In genomic region chr11:16315097-16315496, GRCm38 (mm10) we compare ENCODE assay signal across 23 mouse cellular contexts. TPM values are rescaled to one million over a fixed set of nuclear protein-coding genes. Genes with fewer than 3 reads are reported as not detected.
A peak's percentile ranks its signal among the peaks of the same experiment; 100 is the strongest.
DNase-seq lines count a peak whose midpoint lies in the region; ATAC-seq and TF ChIP-seq lines count a peak whose summit lies in the region.
"Had no signal": no experiment of that assay in that cellular context is flagged by ENCODE, and none has a peak within 500 bp of the region (broad histone marks: within the 10 kb centered on the region; RNA-seq: fewer than 3 reads in every experiment).

No protein-coding gene starts in this region.

- H3K27me3 ChIP-seq in hindbrain, embryonic 13.5 days = no peaks in the 10 kb centered on the region
- no peaks in the 10 kb centered on the region for H3K27me3 ChIP-seq in hindbrain, embryonic 11.5 days (ENCODE audit: control insufficient read depth, insufficient read depth, low read length)
- no peaks in the 10 kb centered on the region for H3K27me3 ChIP-seq in hindbrain, postnatal 0 days (ENCODE audit: insufficient read depth, low read length)
- H3K27me3 ChIP-seq: embryonic facial prominence, embryonic 13.5 days; forebrain, embryonic 12.5 days; heart, embryonic 15.5 days had no signal

- intact Hi-C loops in left cerebral cortex, postnatal 25 days (cut with DNase I) = no loop called here

- no peak for TF ChIP-seq POLR2A in brain, embryonic 14.5 days (IDR thresholded peaks at IDR 0.05; ENCODE audit: borderline replicate concordance, extremely low read depth, insufficient read depth, insufficient read length, poor library complexity, severe bottlenecking)

- H3K4me1 ChIP-seq in hindbrain, embryonic 13.5 days (replicated peaks) = no peaks in the 10 kb centered on the region
- no peaks in the 10 kb centered on the region for H3K4me1 ChIP-seq in hindbrain, embryonic 11.5 days (replicated peaks; ENCODE audit: control insufficient read depth, insufficient read depth, low read length)
- H3K4me1 ChIP-seq in hindbrain, postnatal 0 days (ENCODE audit: insufficient read depth, low read length) = no peaks in the 10 kb centered on the region
- H3K4me1 ChIP-seq: embryonic facial prominence, embryonic 13.5 days; forebrain, embryonic 12.5 days; heart, embryonic 15.5 days had no signal

- H3K4me2 ChIP-seq in hindbrain, embryonic 13.5 days = no peak overlapping the region
- no peak overlapping the region for H3K4me2 ChIP-seq in hindbrain, embryonic 11.5 days (replicated peaks; ENCODE audit: low read depth, low read length)
- no peak overlapping the region for H3K4me2 ChIP-seq in hindbrain, postnatal 0 days (ENCODE audit: low read depth, low read length)
- H3K4me2 ChIP-seq: embryonic facial prominence, embryonic 13.5 days; forebrain, embryonic 12.5 days; heart, embryonic 11.5 days; heart, embryonic 15.5 days had no signal

- DNase-seq in hindbrain, embryonic 11.5 days (ENCODE audit: low spot score) = no peak
- peak; percentile 29 for DNase-seq in ES-CJ7 (ENCODE audit: low read depth, low spot score)
- peak; percentile 51 for DNase-seq in brain, embryonic 14.5 days (ENCODE audit: low read depth)
- peak; percentile 24 for DNase-seq in hindbrain, postnatal 0 days (ENCODE audit: low spot score)
- no peak for DNase-seq in spleen, adult 12 weeks (ENCODE audit: low spot score)
- no peak for DNase-seq in left cerebral cortex, postnatal 25 days (ENCODE audit: low spot score in 2 of 2)
- DNase-seq in urinary bladder, adult 2 months (ENCODE audit: low spot score) = no peak
- DNase-seq: adrenal gland, postnatal 10 days; cerebellum, adult 18-20 months; cerebellum, adult 9-11 months; cerebellum, postnatal 36 days; gastrocnemius, postnatal 10 days; heart, adult 18-20 months; heart, postnatal 14 days had no signal

- ATAC-seq in hindbrain, embryonic 13.5 days (ENCODE audit: low FRiP score) = peak; percentile 87
- no peak for ATAC-seq in hindbrain, embryonic 11.5 days (ENCODE audit: low FRiP score)
- peak; percentile 56; the same call in 1 of the 2 replicates for ATAC-seq in hindbrain, postnatal 0 days
- ATAC-seq: forebrain, embryonic 16.5 days; Patski had no signal

- no peaks in the 10 kb centered on the region for H3K9me3 ChIP-seq in hindbrain, embryonic 13.5 days
- H3K9me3 ChIP-seq in hindbrain, embryonic 11.5 days (ENCODE audit: control insufficient read depth, low read length) = no peaks in the 10 kb centered on the region
- H3K9me3 ChIP-seq in hindbrain, postnatal 0 days (ENCODE audit: low read length) = no peaks in the 10 kb centered on the region
- H3K9me3 ChIP-seq: embryonic facial prominence, embryonic 13.5 days; forebrain, embryonic 12.5 days; heart, embryonic 15.5 days had no signal

- no peak for TF ChIP-seq CTCF in brain, embryonic 14.5 days (IDR thresholded peaks at IDR 0.05; ENCODE audit: borderline replicate concordance, extremely low read depth, insufficient read depth, insufficient read length)
- TF ChIP-seq CTCF in hindbrain, postnatal 0 days (IDR thresholded peaks at IDR 0.05; ENCODE audit: low read depth) = no peak

- H3K36me3 ChIP-seq in hindbrain, embryonic 13.5 days = no peaks in the 10 kb centered on the region
- H3K36me3 ChIP-seq in hindbrain, embryonic 11.5 days (ENCODE audit: control insufficient read depth, insufficient read depth, low read length) = no peaks in the 10 kb centered on the region
- no peaks in the 10 kb centered on the region for H3K36me3 ChIP-seq in hindbrain, postnatal 0 days (ENCODE audit: insufficient read depth, low read length)
- H3K36me3 ChIP-seq: embryonic facial prominence, embryonic 13.5 days; forebrain, embryonic 12.5 days; heart, embryonic 15.5 days had no signal

- H3K4me3 ChIP-seq in hindbrain, embryonic 13.5 days = no peak overlapping the region
- H3K4me3 ChIP-seq in hindbrain, embryonic 11.5 days (ENCODE audit: low read depth, low read length) = no peak overlapping the region
- H3K4me3 ChIP-seq in hindbrain, postnatal 0 days (ENCODE audit: low read length) = no peak overlapping the region
- H3K4me3 ChIP-seq: embryonic facial prominence, embryonic 13.5 days; forebrain, embryonic 12.5 days; heart, embryonic 15.5 days had no signal

- H3K9ac ChIP-seq in hindbrain, embryonic 13.5 days = no peak overlapping the region
- H3K9ac ChIP-seq in hindbrain, embryonic 11.5 days (ENCODE audit: low read depth, low read length) = no peak overlapping the region
- H3K9ac ChIP-seq in hindbrain, postnatal 0 days (replicated peaks; ENCODE audit: low read length) = no peak overlapping the region
- H3K9ac ChIP-seq: embryonic facial prominence, embryonic 13.5 days; forebrain, embryonic 12.5 days; heart, embryonic 15.5 days had no signal

- WGBS in hindbrain, embryonic 13.5 days = 77% methylated on average over 2 of the region's 2 CpGs
- WGBS in hindbrain, embryonic 11.5 days = 84% methylated on average over 2 of the region's 2 CpGs
- 67% methylated on average over 2 of the region's 2 CpGs for WGBS in hindbrain, postnatal 0 days

- peak overlapping the region; percentile 61; the same call in 1 of the 2 replicates for H3K27ac ChIP-seq in hindbrain, embryonic 13.5 days
- no peak overlapping the region for H3K27ac ChIP-seq in hindbrain, embryonic 11.5 days (ENCODE audit: low read depth, low read length)
- H3K27ac ChIP-seq in hindbrain, postnatal 0 days = no peak overlapping the region
- H3K27ac ChIP-seq: embryonic facial prominence, embryonic 13.5 days; forebrain, embryonic 12.5 days; heart, embryonic 15.5 days had no signal

RNA-seq across cellular contexts. Expression of gene Vstm2a, which starts 57.6 kb away (rescaled TPM):
- polyA plus RNA-seq in hindbrain, embryonic 13.5 days (2015; fragmentation: Nextera tagmentation; extraction: Ambion mirVana) = 46.3 and 53.0 TPM in 2 replicates
- polyA plus RNA-seq in hindbrain, embryonic 11.5 days (2014; fragmentation: Nextera tagmentation; extraction: Ambion mirVana) = 4.3 and 5.5 TPM in 2 replicates
- polyA plus RNA-seq in brain, embryonic 14.5 days (2012; rRNA removed) = 34.9 and 46.8 TPM in 2 replicates
- 119 and 121 TPM in 2 replicates for total RNA-seq in hindbrain, postnatal 0 days (2014; rRNA removed)
- 103 and 108 TPM in 2 replicates for polyA plus RNA-seq in hindbrain, postnatal 0 days (2015; fragmentation: Nextera tagmentation; extraction: Ambion mirVana)
- 100 to 1,000 TPM; 144 TPM for total RNA-seq in left cerebral cortex, postnatal 25 days (2021)
- polyA plus RNA-seq in urinary bladder, adult 2 months (2012; rRNA removed) = 2.4 and 3.8 TPM in 2 replicates
- total RNA-seq: hematopoietic stem cell, adult 5-6 weeks had no signal
- polyA plus RNA-seq: C2C12, Patski had no signal

Comparison
In these comparisons a context has a peak if more than half of its experiments do, and no peak if none do; other contexts are left out.
1. DNase-seq: peak in ES-CJ7 (single experiment), brain, embryonic 14.5 days (single experiment) and hindbrain, postnatal 0 days (single experiment); none in hindbrain, embryonic 11.5 days (single experiment), spleen, adult 12 weeks (single experiment), left cerebral cortex, postnatal 25 days (0 of 2) and urinary bladder, adult 2 months (single experiment).